Mouse (Mus musculus) small intestine, adult 2 months (tissue): ENCODE measurements around the gene Xkr7. TPM values are rescaled to one million over a fixed set of nuclear protein-coding genes. Genes with fewer than 3 reads are reported as not detected.

Experiments used
- H3K27ac ChIP-seq: fragments of 200-500 bp; 2 replicates; pipeline ENCODE4 v1.5.1; 2012; ENCODE audit warnings: low read depth, low read length, control low read depth, inconsistent platforms; ENCODE audit not compliant: insufficient read depth
- H3K27me3 ChIP-seq: fragments of 200-500 bp; 2 replicates; pipeline ENCODE4 v1.6.1; 2012; ENCODE audit warnings: mild to moderate bottlenecking, moderate library complexity, low read length, inconsistent platforms; ENCODE audit not compliant: control insufficient read depth, insufficient read depth
- H3K36me3 ChIP-seq: fragments of 200-500 bp; 2 replicates; pipeline ENCODE4 v1.6.1; 2012; ENCODE audit warnings: mild to moderate bottlenecking, low read length, control low read depth, inconsistent platforms; ENCODE audit not compliant: control insufficient read depth, insufficient read depth
- H3K4me1 ChIP-seq: fragments of 200-500 bp; 2 replicates; pipeline ENCODE4 v1.6.1; 2012; ENCODE audit warnings: low read length, inconsistent platforms, mixed read lengths; ENCODE audit not compliant: control insufficient read depth, insufficient read depth, insufficient read length
- H3K4me3 ChIP-seq: fragments of 200-500 bp; 2 replicates; pipeline ENCODE4 v1.5.1; 2012; ENCODE audit warnings: low read depth, mild to moderate bottlenecking, control low read depth, inconsistent platforms, low read length, moderate library complexity
- CTCF ChIP-seq: fragments of 200-500 bp; IDR thresholded peaks from 2 replicates; pipeline ENCODE4 v1.5.1; 2012; ENCODE audit warnings: low read depth, mild to moderate bottlenecking, control low read depth, inconsistent platforms, low read length, moderate library complexity, mixed read lengths; ENCODE audit not compliant: insufficient replicate concordance, insufficient read length; ENCODE audit errors: extremely low read depth
- POLR2A ChIP-seq: fragments of 200-500 bp; IDR thresholded peaks from 2 replicates; pipeline ENCODE4 v1.6.1; 2012; ENCODE audit warnings: low read depth, mild to moderate bottlenecking, control low read depth, inconsistent platforms, low read length, moderate library complexity
- WGBS: fragments of 180-500 bp; shearing (Covaris S2); methylation state at CpG from one replicate; pipeline ENCODE4 v1.1.7; 2018; 5-methylcytosine and 5-hydroxymethylcytosine counted together
- polyA plus RNA-seq: library from polyadenylated mRNA; depleted of rRNA; stranded (reverse); fragments of >200 nt; gene quantifications from 2 replicates; pipeline ENCODE4 v1.2.3, GENCODE M21; 2012

The Xkr7 gene
- polyA plus RNA-seq, 1 experiment, result 0.09 TPM

GRCm38 (mm10) chr2:153009192-153009973 is 22.3 kb upstream of the Xkr7 start:
- no peaks in the 10 kb centered on the region; the same call in 1 of the 2 replicates for H3K4me1 ChIP-seq
- TF ChIP-seq POLR2A (no peak), CTCF (no peak)
- no peak overlapping the region for H3K4me3 ChIP-seq
- H3K36me3 ChIP-seq, result peaks cover 40% of the 10 kb centered on the region
- H3K27me3 ChIP-seq, result no peaks in the 10 kb centered on the region
- 90% methylated on average over 12 of the region's 12 CpGs for WGBS
- H3K27ac ChIP-seq, result no peak overlapping the region

- H3K27ac ChIP-seq, result no peak overlapping the region
- no peaks in the 10 kb centered on the region for H3K27me3 ChIP-seq
- no peaks in the 10 kb centered on the region; the same call in 1 of the 2 replicates for H3K4me1 ChIP-seq
- peaks cover 32% of the 10 kb centered on the region for H3K36me3 ChIP-seq
- WGBS, result 80% methylated on average over 11 of the region's 11 CpGs
- TF ChIP-seq POLR2A, result no peak
- TF ChIP-seq CTCF, result no peak
- H3K4me3 ChIP-seq, result no peak overlapping the region
These were observed 17.7 kb upstream of the Xkr7 start for GRCm38 (mm10) chr2:153013724-153014515.

GRCm38 (mm10) chr2:153014758-153015593 is 16.7 kb upstream of the Xkr7 start, which contains the start of gene Pdrg1:
Gene Pdrg1 (minus strand): TSS chr2:153015427.
- peak; percentile 97 for TF ChIP-seq CTCF
- TF ChIP-seq POLR2A, result peak; percentile 54
- H3K36me3 ChIP-seq, result peaks cover 22% of the 10 kb centered on the region
- H3K4me1 ChIP-seq, result no peaks in the 10 kb centered on the region; the same call in 1 of the 2 replicates
- under 1% methylated on average over 54 of the region's 54 CpGs for WGBS
- no peaks in the 10 kb centered on the region for H3K27me3 ChIP-seq
- peak within 1 kb of the TSS; percentile 91 for H3K4me3 ChIP-seq
- no peak within 1 kb of the TSS for H3K27ac ChIP-seq

- H3K4me3 ChIP-seq, result no peak overlapping the region
- H3K36me3 ChIP-seq, result peaks cover 16% of the 10 kb centered on the region
- no peaks in the 10 kb centered on the region for H3K27me3 ChIP-seq
- no peak overlapping the region for H3K27ac ChIP-seq
- WGBS, result 33% methylated on average over 8 of the region's 8 CpGs
- no peaks in the 10 kb centered on the region; the same call in 1 of the 2 replicates for H3K4me1 ChIP-seq
- TF ChIP-seq POLR2A (no peak), CTCF (no peak)
These were observed 15.8 kb upstream of the Xkr7 start for GRCm38 (mm10) chr2:153015804-153016203.

- WGBS, result 39% methylated on average over 5 of the region's 5 CpGs
- no peak overlapping the region for H3K27ac ChIP-seq
- TF ChIP-seq POLR2A (no peak), CTCF (no peak)
- no peaks in the 10 kb centered on the region; the same call in 1 of the 2 replicates for H3K4me1 ChIP-seq
- H3K36me3 ChIP-seq, result peaks cover 11% of the 10 kb centered on the region
- H3K4me3 ChIP-seq, result no peak overlapping the region
- H3K27me3 ChIP-seq, result no peaks in the 10 kb centered on the region
These were observed 14.9 kb upstream of the Xkr7 start for GRCm38 (mm10) chr2:153016786-153017185.

DNA sequence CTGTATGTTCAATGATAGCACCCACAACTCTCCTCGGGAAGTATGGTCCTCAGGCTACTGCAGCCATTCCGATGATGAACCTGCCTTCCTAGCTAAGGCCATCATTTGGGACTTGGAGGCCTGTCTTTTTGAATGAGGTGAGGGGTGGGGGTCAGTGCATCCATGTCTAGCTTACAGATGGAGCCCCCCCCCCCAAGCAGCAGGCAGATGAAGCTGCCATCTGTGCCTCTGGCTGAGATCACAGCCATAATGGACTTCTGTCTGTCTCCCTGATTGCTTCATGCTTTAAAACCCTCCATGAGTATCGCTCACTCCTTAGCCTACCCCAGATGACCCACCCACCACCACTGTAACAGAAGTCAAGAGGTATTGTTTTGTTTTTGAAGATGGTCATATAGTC is 12.3 kb upstream of the Xkr7 start:
- 80% methylated on average over 3 of the region's 3 CpGs for WGBS
- H3K27me3 ChIP-seq, result no peaks in the 10 kb centered on the region
- no peaks in the 10 kb centered on the region; the same call in 1 of the 2 replicates for H3K4me1 ChIP-seq
- TF ChIP-seq POLR2A (no peak), CTCF (no peak)
- no peak overlapping the region for H3K4me3 ChIP-seq
- H3K36me3 ChIP-seq, result no peaks in the 10 kb centered on the region
- no peak overlapping the region for H3K27ac ChIP-seq
